Mouse (Mus musculus): ENCODE measurements around the gene 9130023H24Rik. TPM values are rescaled to one million over a fixed set of nuclear protein-coding genes. Genes with fewer than 3 reads are reported as not detected.

The 9130023H24Rik gene
- total RNA-seq, 2 experiments from 2014 or later, result 3.3 to 4.2 TPM

DNA sequence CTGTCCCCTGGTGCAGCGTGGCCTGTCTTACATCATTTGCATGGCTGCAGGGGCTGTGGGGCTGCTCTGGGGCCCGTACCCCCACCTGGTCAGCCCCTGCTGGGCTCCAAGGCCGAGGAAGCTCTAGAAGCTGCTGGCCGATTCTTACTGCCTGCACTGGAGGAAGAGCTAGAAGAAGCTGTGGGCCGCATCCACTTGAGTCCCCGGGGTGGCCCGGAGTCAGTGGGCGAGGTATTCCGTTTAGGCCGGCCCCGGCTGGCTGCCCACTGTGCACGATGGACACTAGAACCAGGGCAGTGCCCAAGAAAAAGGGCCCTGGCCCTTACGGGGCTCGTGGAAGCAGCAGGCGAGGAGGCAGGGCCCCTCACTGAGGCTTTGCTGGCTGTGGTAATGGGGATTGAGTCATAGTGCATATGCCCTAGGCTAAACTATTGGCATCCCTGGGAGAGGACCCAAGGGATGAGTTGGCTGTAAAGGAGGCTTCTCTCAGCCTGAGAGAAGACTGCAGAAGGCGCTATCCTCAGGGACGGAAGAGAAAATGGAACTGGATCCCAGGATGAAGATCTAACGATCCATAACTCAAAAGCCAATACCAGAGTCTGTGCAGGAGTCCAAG, 6.7 kb upstream of the 9130023H24Rik start:
- DNase-seq (ENCODE audit: extremely low spot score in 1 of 2, low spot score in 2 of 2), result no peak
- Histone ChIP-seq H3K4me3 (no peak overlapping the region), H3K27ac (no peak overlapping the region)
- intact Hi-C loops (cut with DNase I), result loop anchor here (5.0 kb wide), 2 partner anchors 173 to 463 kb away; partner anchors contain the start of gene Rgs10
- no peak for TF ChIP-seq CTCF (IDR thresholded peaks at IDR 0.05)

DNA sequence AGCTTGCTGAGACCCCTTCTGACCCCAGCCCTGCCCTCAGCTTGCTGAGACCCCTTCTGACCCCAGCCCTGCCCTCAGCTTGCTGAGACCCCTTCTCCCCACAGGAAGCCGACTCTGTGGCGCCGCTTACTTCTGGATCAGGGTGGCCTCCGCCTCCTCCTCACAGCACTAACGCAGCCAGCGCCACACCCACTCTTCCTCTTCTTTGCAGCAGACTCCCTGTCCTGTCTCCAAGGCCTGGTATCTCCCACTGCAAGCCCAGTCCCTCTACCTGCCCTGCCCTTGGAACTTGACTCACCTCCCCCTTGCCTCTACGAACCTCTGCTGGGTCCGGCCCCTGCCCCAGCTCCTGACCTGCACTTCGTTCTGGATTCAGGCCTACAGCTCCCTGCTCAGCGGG, 6.1 kb upstream of the 9130023H24Rik start:
- no peak for DNase-seq (ENCODE audit: extremely low spot score in 1 of 2, low spot score in 2 of 2)
- Histone ChIP-seq H3K4me3 (no peak overlapping the region), H3K27ac (no peak overlapping the region)
- intact Hi-C loops (cut with DNase I), result no loop called here
- TF ChIP-seq CTCF (IDR thresholded peaks at IDR 0.05), result no peak

DNA sequence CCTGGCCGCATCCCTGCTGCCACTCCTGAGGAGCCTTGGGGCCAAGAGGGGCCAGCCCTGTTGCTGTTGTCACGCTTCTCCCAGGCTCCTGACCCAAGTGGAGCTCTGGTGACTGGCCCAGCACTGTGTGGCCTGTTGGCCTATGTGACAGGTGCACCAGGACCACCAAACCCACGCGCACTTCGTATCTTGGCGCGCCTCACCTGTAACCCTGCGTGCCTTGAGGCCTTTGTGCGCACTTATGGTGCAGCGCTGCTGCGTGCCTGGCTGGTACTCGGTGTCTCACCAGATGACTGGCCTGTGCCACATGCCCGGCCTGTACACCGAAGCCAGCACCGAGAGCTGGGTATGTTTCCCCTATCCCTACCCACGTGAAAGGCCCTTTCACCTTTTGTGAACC, 4.5 kb upstream of the 9130023H24Rik start:
- Histone ChIP-seq H3K27ac (no peak overlapping the region), H3K4me3 (no peak overlapping the region)
- no peak for TF ChIP-seq CTCF (IDR thresholded peaks at IDR 0.05)
- intact Hi-C loops (cut with DNase I), result no loop called here
- DNase-seq (ENCODE audit: extremely low spot score in 1 of 2, low spot score in 2 of 2), result no peak

DNA sequence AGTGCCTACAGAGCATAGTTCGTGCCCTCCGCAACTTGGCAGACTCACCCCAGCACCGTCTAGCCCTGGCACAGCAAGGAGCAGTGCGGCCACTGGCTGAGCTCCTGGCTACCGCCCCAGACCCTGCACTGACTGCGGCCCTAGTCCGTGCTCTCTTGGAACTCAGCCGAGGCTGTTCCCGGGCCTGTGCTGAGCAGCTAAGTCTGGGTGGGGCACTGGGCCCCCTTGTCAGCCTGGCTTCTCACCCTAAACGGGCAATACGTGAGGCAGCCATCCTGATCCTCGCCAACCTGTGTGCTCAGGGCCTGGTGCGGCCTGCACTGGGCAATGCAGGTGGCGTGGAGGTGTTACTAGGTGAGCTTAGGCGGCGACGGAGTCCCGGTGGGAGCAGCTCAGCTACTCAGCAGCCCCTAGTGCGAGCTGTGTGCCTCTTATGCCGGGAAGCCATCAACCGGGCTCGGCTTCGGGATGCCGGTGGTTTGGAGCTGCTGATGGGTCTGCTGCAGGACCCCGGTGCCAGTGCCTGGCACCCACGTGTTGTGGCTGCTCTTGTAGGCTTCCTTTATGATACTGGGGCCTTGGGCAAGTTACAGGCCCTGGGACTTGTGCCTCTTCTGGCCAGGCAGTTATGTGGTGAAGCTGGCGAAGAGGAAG, 2.4 kb upstream of the 9130023H24Rik start:
- TF ChIP-seq CTCF (IDR thresholded peaks at IDR 0.05), result no peak
- no peak for DNase-seq (ENCODE audit: extremely low spot score in 1 of 2, low spot score in 2 of 2)
- H3K4me3 ChIP-seq, result no peak overlapping the region
- H3K27ac ChIP-seq, result no peak overlapping the region
- intact Hi-C loops (cut with DNase I), result no loop called here

DNA sequence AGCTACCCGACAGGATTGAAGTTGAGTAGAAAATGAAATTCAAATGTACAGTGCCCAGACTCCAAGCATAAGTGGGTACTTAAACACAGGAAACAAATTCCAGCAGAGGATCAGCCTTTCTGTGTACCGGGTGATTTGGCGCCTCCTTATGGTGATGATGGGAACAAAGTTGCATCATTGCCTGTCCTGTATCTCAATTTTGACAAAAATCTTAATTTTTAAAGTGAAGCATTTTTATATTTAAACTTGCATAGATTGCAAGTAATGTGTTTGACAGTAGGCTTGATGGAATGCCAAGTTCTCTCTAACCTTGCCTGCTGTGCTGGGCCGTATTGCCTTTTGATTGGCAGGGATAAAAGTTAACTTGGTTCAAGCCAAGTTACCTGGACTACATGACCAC, 1.2 kb upstream of the 9130023H24Rik start:
- intact Hi-C loops (cut with DNase I), result loop anchor here (5.0 kb wide), 2 partner anchors 58 to 453 kb away; partner anchors contain the start of gene BC017158
- no peak overlapping the region for H3K27ac ChIP-seq
- DNase-seq (ENCODE audit: extremely low spot score in 1 of 2, low spot score in 2 of 2), result no peak
- H3K4me3 ChIP-seq, result peak overlapping the region; percentile 77
- TF ChIP-seq CTCF (IDR thresholded peaks at IDR 0.05), result peak; percentile 51

DNA sequence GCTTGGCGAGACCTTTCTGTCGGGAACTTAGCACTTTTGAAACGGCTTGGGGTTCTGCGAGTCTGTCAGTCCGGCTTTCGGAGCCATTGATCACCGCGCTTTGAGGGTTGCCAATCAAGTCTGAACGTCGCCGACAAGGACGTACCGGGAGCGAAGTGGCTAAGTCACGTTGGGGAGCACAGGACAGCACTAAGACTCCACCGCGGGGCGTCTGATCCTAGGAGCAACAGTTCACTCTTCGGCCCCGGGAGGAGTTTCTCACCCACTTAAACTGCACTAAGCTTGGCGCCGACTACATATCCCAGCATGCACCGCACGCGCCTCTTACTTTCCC, 271 bp downstream of the 9130023H24Rik start:
- intact Hi-C loops (cut with DNase I), result loop anchor here (5.0 kb wide), 2 partner anchors 60 to 455 kb away; partner anchors contain the start of gene BC017158
- Histone ChIP-seq H3K27ac (peak overlapping the region; percentile 97), H3K4me3 (peak overlapping the region; percentile 77)
- TF ChIP-seq CTCF (IDR thresholded peaks at IDR 0.05), result no peak
- DNase-seq (ENCODE audit: extremely low spot score in 1 of 2, low spot score in 2 of 2), result no peak

DNA sequence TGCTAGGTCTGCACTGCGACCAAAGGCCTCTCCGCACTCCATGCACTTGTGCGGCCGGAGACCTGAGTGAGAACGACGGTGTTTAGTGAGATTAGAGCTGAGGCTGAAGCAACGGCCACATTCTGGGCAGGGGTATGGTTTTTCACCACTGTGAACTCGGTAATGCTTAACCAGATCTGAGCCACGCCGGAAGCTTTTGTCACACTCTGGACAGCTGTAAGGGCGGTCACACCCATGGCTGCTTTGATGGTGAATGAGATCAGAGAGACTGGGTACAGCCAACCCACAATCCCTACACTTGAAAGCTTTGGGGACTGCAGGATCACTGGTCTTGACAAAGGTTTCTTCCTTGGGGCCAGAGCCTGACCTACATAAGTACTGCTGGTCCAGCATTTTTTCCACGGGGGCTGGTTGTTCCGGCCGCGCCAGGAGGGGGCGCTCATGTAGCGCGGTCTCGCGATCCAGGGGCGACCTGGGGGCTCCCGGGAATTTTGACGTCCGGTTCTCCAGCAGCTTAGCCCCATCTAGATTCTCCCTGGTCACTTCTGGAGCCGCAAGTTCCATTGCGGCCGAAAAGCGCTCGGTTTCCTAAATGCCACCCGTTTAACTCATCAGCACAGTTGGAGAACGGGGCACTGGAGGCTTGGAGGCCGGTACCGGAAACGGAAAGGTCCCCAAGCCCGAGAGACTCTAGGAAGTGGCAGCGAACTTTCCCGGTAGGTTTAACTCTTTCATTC, 807 bp downstream of the 9130023H24Rik start, which contains the start of gene Armc5:
Gene Armc5 (plus strand): TSS at position 487 of the 737 bp plus-strand sequence.
- peak within 1 kb of the TSS; percentile 77 for H3K4me3 ChIP-seq
- intact Hi-C loops (cut with DNase I), result loop anchor here (5.0 kb wide), 2 partner anchors 60 to 455 kb away; partner anchors contain the start of gene BC017158
- H3K27ac ChIP-seq, result peak within 1 kb of the TSS; percentile 97
- TF ChIP-seq CTCF (IDR thresholded peaks at IDR 0.05), result peak; percentile 92
- peak; percentile 80 to 88 for DNase-seq (ENCODE audit: extremely low spot score in 1 of 2, low spot score in 2 of 2)

DNA sequence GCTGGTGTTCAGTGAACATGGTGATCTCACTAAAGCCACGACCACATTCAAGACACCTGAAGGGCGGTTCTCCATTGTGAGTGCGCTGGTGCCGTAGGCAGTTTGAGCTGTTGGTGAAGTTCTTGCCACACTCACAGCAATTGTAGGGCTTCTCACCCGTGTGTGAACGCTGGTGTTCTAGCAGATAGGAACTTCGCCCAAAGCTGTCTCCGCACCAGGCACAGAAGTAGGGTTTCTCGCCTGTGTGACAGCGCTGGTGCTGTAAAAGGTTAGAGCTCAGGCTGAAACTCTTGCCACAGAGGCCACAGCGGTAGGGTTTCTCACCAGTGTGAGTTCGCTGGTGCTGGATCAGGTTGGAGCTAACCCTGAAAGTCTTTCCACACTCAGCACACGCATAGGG, 1.4 kb downstream of the 9130023H24Rik start:
- Histone ChIP-seq H3K4me3 (no peak overlapping the region), H3K27ac (peak overlapping the region; percentile 97)
- TF ChIP-seq CTCF (IDR thresholded peaks at IDR 0.05), result no peak
- no peak for DNase-seq (ENCODE audit: extremely low spot score in 1 of 2, low spot score in 2 of 2)
- intact Hi-C loops (cut with DNase I), result loop anchor here (5.0 kb wide), 2 partner anchors 61 to 456 kb away; partner anchors contain the start of gene BC017158

DNA sequence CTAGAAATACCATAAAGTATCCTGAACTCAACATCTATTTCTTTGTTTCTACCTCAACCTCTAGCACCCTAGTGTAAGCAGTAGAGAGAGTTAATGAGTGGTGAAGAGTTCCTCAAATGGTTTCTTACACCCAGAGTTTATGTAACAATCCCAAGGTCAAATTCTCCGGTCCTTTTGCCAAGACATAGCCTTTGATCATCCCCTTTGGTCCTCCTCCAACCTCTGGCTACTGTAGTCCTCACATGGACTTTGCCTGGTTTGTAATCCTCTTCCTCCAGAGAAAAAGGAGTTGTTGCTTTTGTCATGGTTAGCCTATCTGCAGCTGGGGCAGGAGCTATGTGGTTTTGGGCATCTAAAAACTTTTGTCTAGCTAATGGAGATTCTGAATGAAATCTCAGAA, 2.4 kb downstream of the 9130023H24Rik start:
- TF ChIP-seq CTCF (IDR thresholded peaks at IDR 0.05), result no peak
- H3K4me3 ChIP-seq, result no peak overlapping the region
- intact Hi-C loops (cut with DNase I), result loop anchor here (5.0 kb wide), 2 partner anchors 62 to 457 kb away; partner anchors contain the start of gene BC017158
- no peak for DNase-seq (ENCODE audit: extremely low spot score in 1 of 2, low spot score in 2 of 2)
- no peak overlapping the region for H3K27ac ChIP-seq

DNA sequence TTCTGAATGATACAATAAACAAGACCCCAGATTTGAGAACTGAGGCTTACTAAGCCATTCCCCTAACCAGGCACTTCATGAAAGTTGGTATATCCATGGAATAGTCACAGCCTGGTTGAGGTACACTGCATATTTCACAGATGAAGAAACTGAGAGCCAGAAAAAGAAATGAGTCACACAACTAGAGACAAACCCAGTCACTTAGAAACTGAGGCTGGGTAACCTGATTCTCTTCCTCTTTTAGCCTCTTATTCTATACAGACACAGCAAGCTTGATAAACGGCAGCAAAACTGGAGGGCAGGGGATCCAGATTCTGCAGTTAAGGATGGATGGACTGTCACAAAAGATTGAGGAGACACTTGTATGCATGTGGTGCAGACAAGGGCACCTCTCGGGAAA, 3.0 kb downstream of the 9130023H24Rik start:
- H3K27ac ChIP-seq, result no peak overlapping the region
- TF ChIP-seq CTCF (IDR thresholded peaks at IDR 0.05), result no peak
- intact Hi-C loops (cut with DNase I), result loop anchor here (5.0 kb wide), 2 partner anchors 63 to 458 kb away; partner anchors contain the start of gene BC017158
- no peak overlapping the region for H3K4me3 ChIP-seq
- no peak for DNase-seq (ENCODE audit: extremely low spot score in 1 of 2, low spot score in 2 of 2)

DNA sequence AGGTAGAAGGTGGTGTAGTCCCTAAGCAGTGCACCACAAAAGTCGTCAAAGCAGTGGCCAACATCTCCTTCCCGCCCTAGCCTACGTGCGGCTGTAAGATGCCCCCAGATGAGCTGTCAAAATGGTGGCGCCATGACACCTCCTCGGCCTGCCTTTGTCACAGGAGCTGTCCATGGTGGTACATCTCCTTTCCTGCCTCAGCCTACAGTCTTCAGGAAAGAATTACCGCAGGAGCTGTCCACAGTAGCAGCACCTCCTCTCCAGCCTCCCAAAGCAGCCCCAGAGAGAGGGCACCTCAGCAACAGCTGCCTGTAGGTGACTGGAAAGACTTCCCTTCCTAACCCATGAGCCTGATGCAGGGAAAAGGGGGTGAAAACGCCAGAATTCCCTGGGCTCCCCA, 6.1 kb downstream of the 9130023H24Rik start:
- no peak overlapping the region for H3K4me3 ChIP-seq
- no peak for TF ChIP-seq CTCF (IDR thresholded peaks at IDR 0.05)
- intact Hi-C loops (cut with DNase I), result no loop called here
- H3K27ac ChIP-seq, result no peak overlapping the region
- DNase-seq (ENCODE audit: extremely low spot score in 1 of 2, low spot score in 2 of 2), result no peak

DNA sequence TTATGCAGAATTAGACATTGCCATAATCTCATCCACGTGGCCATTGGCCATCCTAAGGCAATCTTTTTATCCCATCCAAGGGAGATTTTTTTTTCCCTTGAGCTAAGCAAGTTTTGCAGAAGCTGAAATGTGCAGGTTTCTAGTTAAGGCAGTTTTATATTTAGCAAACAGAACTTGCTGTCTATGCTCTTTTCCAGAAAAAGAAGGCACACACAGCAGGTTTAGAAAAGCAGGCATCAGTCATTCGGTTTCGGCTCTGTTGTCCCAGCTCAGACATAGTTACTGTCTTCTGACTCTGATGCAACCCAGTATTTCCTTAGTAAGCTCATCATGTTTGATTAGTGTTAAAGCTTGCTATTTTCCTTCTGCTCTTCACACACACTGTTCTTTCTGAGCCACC, 16.9 kb downstream of the 9130023H24Rik start:
- no peak for TF ChIP-seq CTCF (IDR thresholded peaks at IDR 0.05)
- DNase-seq (ENCODE audit: extremely low spot score in 1 of 2, low spot score in 2 of 2), result no peak
- peak overlapping the region; percentile 72 for H3K27ac ChIP-seq
- intact Hi-C loops (cut with DNase I), result no loop called here
- no peak overlapping the region for H3K4me3 ChIP-seq

Measured in left cerebral cortex, adult 2 months (tissue).